Mouse (Mus musculus): Measurements from ENCODE around the gene Dhx34. TPM values are rescaled to one million over a fixed set of nuclear protein-coding genes. Genes with fewer than 3 reads are reported as not detected.

The Dhx34 gene
- polyA plus RNA-seq, 1 experiment from 2014 or later: 16.8 TPM

- Histone ChIP-seq H3K27me3 (no peaks in the 10 kb centered on the region), H3K9ac (replicated peaks) (no peak overlapping the region), H3K4me2 (replicated peaks) (no peak overlapping the region), H3K36me3 (peaks cover 96% of the 10 kb centered on the region), H3K4me1 (replicated peaks) (no peaks in the 10 kb centered on the region), H3K27ac (no peak overlapping the region), H3K4me3 (replicated peaks) (no peak overlapping the region), H3K9me3 (no peaks in the 10 kb centered on the region)
- ATAC-seq: no peak
- WGBS: 90% methylated on average over 10 of the region's 10 CpGs
Measured at GRCm38 (mm10) chr7:16207496-16207895, 14.3 kb downstream of the Dhx34 start.

GRCm38 (mm10) chr7:16207076-16207475 is 14.8 kb downstream of the Dhx34 start:
- Histone ChIP-seq H3K9me3 (no peaks in the 10 kb centered on the region), H3K27ac (no peak overlapping the region), H3K4me3 (replicated peaks) (no peak overlapping the region), H3K9ac (replicated peaks) (no peak overlapping the region), H3K27me3 (no peaks in the 10 kb centered on the region), H3K36me3 (peaks cover 96% of the 10 kb centered on the region), H3K4me2 (replicated peaks) (no peak overlapping the region), H3K4me1 (replicated peaks) (no peaks in the 10 kb centered on the region)
- WGBS: 86% methylated on average over 7 of the region's 7 CpGs
- no peak for ATAC-seq

- Histone ChIP-seq H3K27ac (no peak overlapping the region), H3K27me3 (no peaks in the 10 kb centered on the region), H3K9ac (replicated peaks) (no peak overlapping the region), H3K9me3 (no peaks in the 10 kb centered on the region), H3K4me2 (replicated peaks) (no peak overlapping the region), H3K36me3 (peaks cover 95% of the 10 kb centered on the region), H3K4me3 (replicated peaks) (no peak overlapping the region), H3K4me1 (replicated peaks) (no peaks in the 10 kb centered on the region)
- ATAC-seq: no peak
- 81% methylated on average over 9 of the region's 9 CpGs for WGBS
Measured at GRCm38 (mm10) chr7:16204791-16205190, 17.0 kb downstream of the Dhx34 start.

GRCm38 (mm10) chr7:16203505-16203903 is 18.3 kb downstream of the Dhx34 start:
- H3K4me3 ChIP-seq (replicated peaks): no peak overlapping the region
- H3K27me3 ChIP-seq: no peaks in the 10 kb centered on the region
- no peak overlapping the region for H3K27ac ChIP-seq
- H3K4me2 ChIP-seq (replicated peaks): no peak overlapping the region
- no peak for ATAC-seq
- no peaks in the 10 kb centered on the region for H3K4me1 ChIP-seq (replicated peaks)
- 95% methylated on average over 13 of the region's 13 CpGs for WGBS
- H3K9ac ChIP-seq (replicated peaks): no peak overlapping the region
- H3K9me3 ChIP-seq: no peaks in the 10 kb centered on the region
- peaks cover 95% of the 10 kb centered on the region for H3K36me3 ChIP-seq

GRCm38 (mm10) chr7:16202756-16203504 is 18.9 kb downstream of the Dhx34 start:
- H3K9me3 ChIP-seq: no peaks in the 10 kb centered on the region
- no peak overlapping the region for H3K27ac ChIP-seq
- no peak overlapping the region for H3K9ac ChIP-seq (replicated peaks)
- no peaks in the 10 kb centered on the region for H3K4me1 ChIP-seq (replicated peaks)
- 87% methylated on average over 15 of the region's 15 CpGs for WGBS
- H3K27me3 ChIP-seq: no peaks in the 10 kb centered on the region
- H3K4me3 ChIP-seq (replicated peaks): no peak overlapping the region
- H3K4me2 ChIP-seq (replicated peaks): no peak overlapping the region
- ATAC-seq: no peak
- peaks cover 98% of the 10 kb centered on the region for H3K36me3 ChIP-seq

GRCm38 (mm10) chr7:16201136-16201535 is 20.7 kb downstream of the Dhx34 start:
- Histone ChIP-seq H3K27me3 (no peaks in the 10 kb centered on the region), H3K36me3 (peaks cover 99% of the 10 kb centered on the region), H3K9me3 (no peaks in the 10 kb centered on the region), H3K4me3 (replicated peaks) (no peak overlapping the region), H3K4me1 (replicated peaks) (no peaks in the 10 kb centered on the region), H3K27ac (no peak overlapping the region), H3K4me2 (replicated peaks) (no peak overlapping the region), H3K9ac (replicated peaks) (no peak overlapping the region)
- 92% methylated on average over 6 of the region's 6 CpGs for WGBS
- ATAC-seq: no peak

- Histone ChIP-seq H3K4me3 (replicated peaks) (no peak overlapping the region), H3K27ac (no peak overlapping the region), H3K4me2 (replicated peaks) (no peak overlapping the region), H3K4me1 (replicated peaks) (no peaks in the 10 kb centered on the region), H3K36me3 (peaks cover 88% of the 10 kb centered on the region), H3K9ac (replicated peaks) (no peak overlapping the region), H3K9me3 (no peaks in the 10 kb centered on the region), H3K27me3 (no peaks in the 10 kb centered on the region)
- ATAC-seq: no peak
- 94% methylated on average over 11 of the region's 11 CpGs for WGBS
Measured at GRCm38 (mm10) chr7:16198540-16198939, 23.3 kb downstream of the Dhx34 start.

GRCm38 (mm10) chr7:16197166-16197565 is 24.7 kb downstream of the Dhx34 start:
- Histone ChIP-seq H3K4me3 (replicated peaks) (no peak overlapping the region), H3K27me3 (no peaks in the 10 kb centered on the region), H3K4me2 (replicated peaks) (no peak overlapping the region), H3K36me3 (peaks cover 75% of the 10 kb centered on the region), H3K9ac (replicated peaks) (no peak overlapping the region), H3K9me3 (no peaks in the 10 kb centered on the region), H3K4me1 (replicated peaks) (0 out of 2 replicates have a peak, but pooled peaks cover 2% of the 10 kb centered on the region), H3K27ac (no peak overlapping the region)
- WGBS: 96% methylated on average over 5 of the region's 5 CpGs
- no peak for ATAC-seq

- Histone ChIP-seq H3K27ac (no peak overlapping the region), H3K9ac (replicated peaks) (no peak overlapping the region), H3K4me1 (replicated peaks) (0 out of 2 replicates have a peak, but pooled peaks cover 5% of the 10 kb centered on the region), H3K4me3 (replicated peaks) (no peak overlapping the region), H3K36me3 (peaks cover 69% of the 10 kb centered on the region), H3K27me3 (peaks cover 3% of the 10 kb centered on the region; the same call in 1 of the 2 replicates), H3K9me3 (no peaks in the 10 kb centered on the region), H3K4me2 (replicated peaks) (no peak overlapping the region)
- ATAC-seq: no peak
- 80% methylated on average over 6 of the region's 6 CpGs for WGBS
Measured at GRCm38 (mm10) chr7:16196616-16197015, 25.2 kb downstream of the Dhx34 start.

- no peak for ATAC-seq
- Histone ChIP-seq H3K4me3 (replicated peaks) (no peak overlapping the region), H3K9ac (replicated peaks) (no peak overlapping the region), H3K4me2 (replicated peaks) (no peak overlapping the region), H3K27ac (no peak overlapping the region), H3K9me3 (no peaks in the 10 kb centered on the region), H3K27me3 (peaks cover 11% of the 10 kb centered on the region; the same call in 1 of the 2 replicates), H3K4me1 (replicated peaks) (0 out of 2 replicates have a peak, but pooled peaks cover 5% of the 10 kb centered on the region), H3K36me3 (peaks cover 41% of the 10 kb centered on the region)
- 66% methylated on average over 3 of the region's 3 CpGs for WGBS
Measured at GRCm38 (mm10) chr7:16193702-16194101, 28.1 kb downstream of the Dhx34 start.

GRCm38 (mm10) chr7:16192315-16192714 is 29.5 kb downstream of the Dhx34 start:
- no peak overlapping the region for H3K4me3 ChIP-seq (replicated peaks)
- H3K4me2 ChIP-seq (replicated peaks): no peak overlapping the region
- peaks cover 27% of the 10 kb centered on the region for H3K36me3 ChIP-seq
- peaks cover 11% of the 10 kb centered on the region; the same call in 1 of the 2 replicates for H3K27me3 ChIP-seq
- no peak overlapping the region for H3K27ac ChIP-seq
- 17% methylated on average over 5 of the region's 5 CpGs for WGBS
- no peak overlapping the region for H3K9ac ChIP-seq (replicated peaks)
- ATAC-seq: peak; percentile 77
- H3K4me1 ChIP-seq (replicated peaks): 0 out of 2 replicates have a peak, but pooled peaks cover 5% of the 10 kb centered on the region
- no peaks in the 10 kb centered on the region for H3K9me3 ChIP-seq

GRCm38 (mm10) chr7:16187494-16187893 is 34.3 kb downstream of the Dhx34 start:
- 0 out of 2 replicates have a peak, but pooled peaks cover 5% of the 10 kb centered on the region for H3K4me1 ChIP-seq (replicated peaks)
- H3K4me3 ChIP-seq (replicated peaks): no peak overlapping the region
- no peak for ATAC-seq
- no peak overlapping the region for H3K27ac ChIP-seq
- no peak overlapping the region for H3K9ac ChIP-seq (replicated peaks)
- WGBS: 82% methylated on average over 8 of the region's 8 CpGs
- H3K36me3 ChIP-seq: peaks cover 40% of the 10 kb centered on the region
- no peaks in the 10 kb centered on the region for H3K9me3 ChIP-seq
- H3K27me3 ChIP-seq: peaks cover 11% of the 10 kb centered on the region; the same call in 1 of the 2 replicates
- H3K4me2 ChIP-seq (replicated peaks): no peak overlapping the region

Measured in midbrain, embryonic 13.5 days (tissue).